Mouse (Mus musculus) hindbrain, embryonic 10.5 days (tissue): ENCODE measurements around the gene Supt20. TPM values are rescaled to one million over a fixed set of nuclear protein-coding genes. Genes with fewer than 3 reads are reported as not detected.
"Not testable (repeated sequence)": the region's sequence is repeated elsewhere in the genome, so short reads cannot be mapped to it uniquely, and the experiment has no call there.

Experiments used
- DNase-seq: peaks from one replicate; pipeline ENCODE4 v3.0.0-alpha.2; 2017; ENCODE audit warnings: low spot score
- H3K27ac ChIP-seq: fragments of 300-500 bp; sonication (generic); 2 replicates; pipeline ENCODE4 v1.5.1; 2016; ENCODE audit warnings: mild to moderate bottlenecking, moderate library complexity
- H3K27me3 ChIP-seq: fragments of 300-500 bp; sonication (generic); 2 replicates; pipeline ENCODE4 v1.6.1; 2016; ENCODE audit warnings: mild to moderate bottlenecking; ENCODE audit not compliant: poor library complexity, insufficient read depth, severe bottlenecking
- H3K36me3 ChIP-seq: fragments of 300-500 bp; sonication (generic); 2 replicates; pipeline ENCODE4 v1.6.1; 2016; ENCODE audit warnings: mild to moderate bottlenecking, moderate library complexity
- H3K4me1 ChIP-seq: fragments of 300-500 bp; sonication (generic); replicated peaks from 2 replicates; pipeline ENCODE4 v1.6.1; 2016; ENCODE audit warnings: mild to moderate bottlenecking
- H3K4me3 ChIP-seq: fragments of 300-500 bp; sonication (generic); 2 replicates; pipeline ENCODE4 v1.5.1; 2016; ENCODE audit warnings: mild to moderate bottlenecking, moderate library complexity
- H3K9me3 ChIP-seq: fragments of 300-500 bp; sonication (generic); 2 replicates; pipeline ENCODE4 v1.6.1; 2016; ENCODE audit warnings: mild to moderate bottlenecking, moderate library complexity
- WGBS: fragments of 180-500 bp; shearing (Covaris S2); methylation state at CpG from one replicate; pipeline ENCODE4 v1.1.7; 2016; 5-methylcytosine and 5-hydroxymethylcytosine counted together
- polyA plus RNA-seq: library from polyadenylated mRNA; unstranded; fragments of >200 nt; fragmentation: Nextera tagmentation; extraction: Ambion mirVana; gene quantifications from 2 replicates; pipeline ENCODE4 v1.2.1, GENCODE M21; 2016

Gene Supt20
- polyA plus RNA-seq, 1 experiment from 2014 or later: 105 TPM

GRCm38 (mm10) chr3:54672557-54673529 lies 19.8 kb upstream of the Supt20 start:
- Histone ChIP-seq H3K4me3 (no peak overlapping the region), H3K27ac (no peak overlapping the region), H3K27me3 (no peaks in the 10 kb centered on the region), H3K4me1 (no peaks in the 10 kb centered on the region), H3K36me3 (no peaks in the 10 kb centered on the region), H3K9me3 (no peaks in the 10 kb centered on the region)
- WGBS: 75% methylated on average over 13 of the region's 13 CpGs
- DNase-seq: peak; percentile 24

DNA sequence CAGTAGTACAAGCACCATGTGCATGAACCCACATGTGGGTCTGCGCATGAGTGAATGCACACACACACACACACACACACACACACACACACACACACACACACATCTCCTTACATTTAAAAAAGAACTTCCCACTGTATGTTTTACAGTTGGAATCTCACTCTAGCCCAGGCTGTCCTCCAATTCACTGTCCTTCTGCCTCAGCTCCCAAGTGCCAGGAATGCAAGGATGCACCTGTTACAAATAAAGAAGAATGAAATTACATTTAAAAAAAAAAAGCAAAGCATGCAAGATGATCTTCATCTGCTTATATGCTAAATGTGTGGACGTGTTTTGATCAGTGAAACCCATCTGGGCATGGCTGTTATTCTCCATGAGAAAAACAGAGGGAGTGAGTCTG lies 15.8 kb upstream of the Supt20 start:
- no peak for DNase-seq
- 90% methylated on average over 2 of the region's 2 CpGs for WGBS
- H3K4me3 ChIP-seq: no peak overlapping the region

GRCm38 (mm10) chr3:54681310-54682204 lies 11.1 kb upstream of the Supt20 start:
- Histone ChIP-seq H3K4me3 (no peak overlapping the region), H3K36me3 (no peaks in the 10 kb centered on the region), H3K9me3 (no peaks in the 10 kb centered on the region), H3K27ac (no peak overlapping the region), H3K4me1 (no peaks in the 10 kb centered on the region), H3K27me3 (no peaks in the 10 kb centered on the region)
- DNase-seq: no peak
- WGBS: 82% methylated on average over 6 of the region's 6 CpGs

More for the DNA sequence above, 15.8 kb upstream of the Supt20 start:
- no peaks in the 10 kb centered on the region for H3K9me3 ChIP-seq
- no peaks in the 10 kb centered on the region for H3K36me3 ChIP-seq
- no peak overlapping the region for H3K27ac ChIP-seq
- no peaks in the 10 kb centered on the region for H3K4me1 ChIP-seq
- H3K27me3 ChIP-seq: no peaks in the 10 kb centered on the region

GRCm38 (mm10) chr3:54685202-54685601 lies 7.4 kb upstream of the Supt20 start:
- Histone ChIP-seq H3K27ac (no peak overlapping the region), H3K4me3 (no peak overlapping the region), H3K27me3 (no peaks in the 10 kb centered on the region), H3K9me3 (no peaks in the 10 kb centered on the region), H3K36me3 (no peaks in the 10 kb centered on the region), H3K4me1 (no peaks in the 10 kb centered on the region)
- DNase-seq: no peak
- WGBS: 90% methylated on average over 3 of the region's 3 CpGs

GRCm38 (mm10) chr3:54687245-54687644 lies 5.4 kb upstream of the Supt20 start:
- H3K4me1 ChIP-seq: no peaks in the 10 kb centered on the region; the same call in 1 of the 2 replicates
- no peaks in the 10 kb centered on the region for H3K27me3 ChIP-seq
- DNase-seq: no peak
- no peak overlapping the region for H3K27ac ChIP-seq
- WGBS: 81% methylated on average over 2 of the region's 2 CpGs
- H3K36me3 ChIP-seq: no peaks in the 10 kb centered on the region
- no peaks in the 10 kb centered on the region for H3K9me3 ChIP-seq
- H3K4me3 ChIP-seq: no peak overlapping the region

DNA sequence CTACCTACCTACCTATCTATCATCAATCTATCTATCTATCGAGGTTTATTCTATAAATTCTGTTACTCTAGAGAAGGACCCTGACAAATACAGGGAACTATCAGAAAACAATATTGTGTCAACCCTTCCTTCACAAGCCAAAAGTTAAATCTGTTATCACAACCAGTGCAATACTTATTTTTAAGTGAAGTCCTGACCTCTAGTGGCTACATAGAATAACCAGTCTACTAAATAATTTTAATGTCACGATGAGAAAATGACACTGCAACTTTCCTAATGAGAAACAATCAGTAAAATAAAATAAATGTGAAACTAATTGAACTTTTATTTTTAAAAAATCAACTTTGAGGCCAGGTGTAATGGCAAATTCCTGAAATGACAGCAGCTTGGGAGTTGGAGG lies 3.5 kb upstream of the Supt20 start:
- Histone ChIP-seq H3K4me3 (no peak overlapping the region), H3K4me1 (no peaks in the 10 kb centered on the region; the same call in 1 of the 2 replicates), H3K36me3 (no peaks in the 10 kb centered on the region), H3K9me3 (no peaks in the 10 kb centered on the region), H3K27ac (no peak overlapping the region), H3K27me3 (no peaks in the 10 kb centered on the region)
- no peak for DNase-seq
- WGBS: 63% methylated on average over 2 of the region's 2 CpGs

GRCm38 (mm10) chr3:54693056-54693415 lies 429 bp downstream of the Supt20 start:
- no peaks in the 10 kb centered on the region for H3K9me3 ChIP-seq
- H3K4me1 ChIP-seq: no peaks in the 10 kb centered on the region; the same call in 1 of the 2 replicates
- DNase-seq: no peak
- WGBS: under 1% methylated on average over 8 of the region's 8 CpGs
- no peaks in the 10 kb centered on the region for H3K27me3 ChIP-seq
- peak overlapping the region; percentile 92 for H3K27ac ChIP-seq
- peaks cover 34% of the 10 kb centered on the region for H3K36me3 ChIP-seq
- peak overlapping the region; percentile 77 for H3K4me3 ChIP-seq

DNA sequence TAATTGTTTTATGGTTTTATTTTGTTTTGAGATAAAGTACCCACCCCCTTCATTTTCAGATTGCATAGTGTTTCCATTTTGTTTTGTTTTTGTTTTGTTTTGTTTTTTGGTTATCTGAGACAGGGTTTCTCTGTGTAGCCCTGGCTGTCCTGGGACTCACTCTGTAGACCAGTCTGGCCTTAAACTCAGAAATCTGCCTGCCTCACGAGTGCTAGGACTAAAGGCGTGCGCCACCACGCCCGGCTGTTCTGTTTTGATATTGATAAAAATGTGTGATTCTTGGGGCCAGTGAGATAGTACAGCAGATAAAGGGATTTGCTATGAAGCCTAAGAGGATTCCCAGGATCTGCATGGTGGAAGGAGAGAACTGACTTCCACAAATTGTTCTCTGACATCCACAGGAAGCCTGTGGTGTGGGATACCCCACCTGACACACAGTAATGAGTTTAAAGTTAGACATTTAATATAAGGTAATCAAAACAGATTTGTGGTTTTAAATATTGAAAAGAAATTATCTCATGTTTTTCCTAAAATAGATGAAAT lies 7.2 kb downstream of the Supt20 start:
- H3K27ac ChIP-seq: no peak overlapping the region
- WGBS: 93% methylated on average over 5 of the region's 5 CpGs
- H3K4me1 ChIP-seq: no peaks in the 10 kb centered on the region
- no peaks in the 10 kb centered on the region for H3K9me3 ChIP-seq
- H3K36me3 ChIP-seq: peaks cover 98% of the 10 kb centered on the region
- H3K4me3 ChIP-seq: no peak overlapping the region
- DNase-seq: no peak
- H3K27me3 ChIP-seq: no peaks in the 10 kb centered on the region

GRCm38 (mm10) chr3:54704106-54704505 lies 11.5 kb downstream of the Supt20 start:
- not testable (repeated sequence) for H3K4me3 ChIP-seq, H3K4me1 ChIP-seq, H3K9me3 ChIP-seq, DNase-seq, H3K27me3 ChIP-seq, H3K27ac ChIP-seq
- H3K36me3 ChIP-seq: peaks cover 96% of the 10 kb centered on the region
- 96% methylated on average over 8 of the region's 8 CpGs for WGBS

- 91% methylated on average over 9 of the region's 9 CpGs for whole genome bisulfite sequencing
- no peak overlapping the region for H3K27ac ChIP-seq
- peaks cover 98% of the 10 kb centered on the region for H3K36me3 ChIP-seq
- H3K4me3 ChIP-seq: no peak overlapping the region
- no peak for DNase-seq
- no peaks in the 10 kb centered on the region for H3K4me1 ChIP-seq
- no peaks in the 10 kb centered on the region for H3K27me3 ChIP-seq
- no peaks in the 10 kb centered on the region for H3K9me3 ChIP-seq
Measured at GRCm38 (mm10) chr3:54708972-54709371, 16.4 kb downstream of the Supt20 start.

DNA sequence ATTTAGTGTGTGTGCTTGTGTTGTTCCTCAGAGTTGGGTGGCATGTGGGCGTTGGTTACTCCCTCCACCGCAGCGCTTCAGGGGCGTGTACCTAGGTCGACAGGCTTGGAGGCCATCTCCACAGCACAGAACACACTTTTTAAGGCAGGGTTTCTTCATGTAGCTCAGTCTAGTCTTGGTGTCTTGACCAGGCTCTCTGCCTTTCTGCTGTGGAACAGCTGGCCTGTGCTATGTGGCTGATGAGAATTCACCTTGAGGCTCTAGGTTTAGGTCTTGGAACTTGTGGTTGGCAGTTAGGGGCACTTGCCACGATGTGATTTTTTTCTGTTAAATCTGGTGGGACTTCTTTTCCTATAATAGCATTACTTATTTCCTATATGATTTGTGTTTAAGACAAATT lies 21.6 kb downstream of the Supt20 start, which contains the start of gene Gm21958:
TSS of gene Gm21958 (minus strand) at position 101 of the 400 bp plus-strand sequence.
- no peak within 1 kb of the TSS for H3K27ac ChIP-seq
- H3K9me3 ChIP-seq: no peaks in the 10 kb centered on the region
- H3K4me3 ChIP-seq: no peak within 1 kb of the TSS
- H3K4me1 ChIP-seq: no peaks in the 10 kb centered on the region
- no peak for DNase-seq
- no peaks in the 10 kb centered on the region for H3K27me3 ChIP-seq
- 94% methylated on average over 6 of the region's 6 CpGs for WGBS
- peaks cover 99% of the 10 kb centered on the region for H3K36me3 ChIP-seq

DNA sequence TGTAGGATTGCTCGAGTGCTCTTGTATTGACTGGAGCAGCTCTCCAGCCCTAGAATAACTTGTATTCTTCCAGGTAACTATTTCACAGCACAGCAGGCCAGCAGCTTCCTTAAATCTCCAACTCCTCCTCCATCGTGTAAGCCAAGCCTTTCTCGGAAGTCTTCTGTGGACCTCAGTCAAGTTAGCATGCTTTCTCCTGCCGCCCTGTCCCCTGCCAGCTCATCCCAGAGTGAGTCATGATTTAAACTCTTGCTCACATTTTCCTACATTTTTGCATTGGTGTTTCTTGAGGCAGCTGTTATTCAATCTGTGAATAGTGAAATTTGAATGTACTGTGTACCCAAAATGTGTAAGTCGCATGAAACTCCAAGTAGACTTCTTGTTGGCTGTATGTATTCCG lies 22.9 kb downstream of the Supt20 start:
- whole genome bisulfite sequencing: 93% methylated on average over 6 of the region's 6 CpGs
- DNase-seq: no peak
- no peaks in the 10 kb centered on the region for H3K9me3 ChIP-seq
- H3K4me1 ChIP-seq: no peaks in the 10 kb centered on the region
- no peaks in the 10 kb centered on the region for H3K27me3 ChIP-seq
- peaks cover 93% of the 10 kb centered on the region for H3K36me3 ChIP-seq
- no peak overlapping the region for H3K4me3 ChIP-seq
- H3K27ac ChIP-seq: no peak overlapping the region
